Mouse (Mus musculus) limb, embryonic 14.5 days (tissue): ENCODE measurements around the gene Rp9. TPM values are rescaled to one million over a fixed set of nuclear protein-coding genes. Genes with fewer than 3 reads are reported as not detected.

ENCODE experiments used
- ATAC-seq: fragments of 200-750 bp; cut with Nextera tagmentation; 2 replicates; pipeline ENCODE4 v1.8.0; 2017; ENCODE audit warnings: low read depth, moderate number of reproducible peaks, moderate TSS enrichment; ENCODE audit not compliant: low FRiP score
- DNase-seq: peaks from one replicate; pipeline ENCODE4 v3.0.0-alpha.2; 2015; ENCODE audit warnings: low spot score
- H3K27ac ChIP-seq: fragments of 300-500 bp; sonication (generic); replicated peaks from 2 replicates; pipeline ENCODE4 v1.5.1; 2014; ENCODE audit warnings: low read depth, mild to moderate bottlenecking, low read length, moderate library complexity, mixed read lengths
- H3K27me3 ChIP-seq: fragments of 300-500 bp; sonication (generic); 2 replicates; pipeline ENCODE4 v1.6.1; 2014; ENCODE audit warnings: low read length, mixed read lengths; ENCODE audit not compliant: control insufficient read depth, insufficient read depth
- H3K36me3 ChIP-seq: fragments of 300-500 bp; sonication (generic); 2 replicates; pipeline ENCODE4 v1.6.1; 2014; ENCODE audit warnings: mild to moderate bottlenecking, low read length, moderate library complexity, mixed read lengths; ENCODE audit not compliant: control insufficient read depth, insufficient read depth
- H3K4me1 ChIP-seq: fragments of 300-500 bp; sonication (generic); 2 replicates; pipeline ENCODE4 v1.6.1; 2014; ENCODE audit warnings: antibody characterized with exemption, low read length, mixed read lengths; ENCODE audit not compliant: control insufficient read depth, insufficient read depth
- H3K4me2 ChIP-seq: fragments of 300-500 bp; sonication (generic); replicated peaks from 2 replicates; pipeline ENCODE4 v1.6.1; 2014; ENCODE audit warnings: low read depth, mild to moderate bottlenecking, low read length, moderate library complexity; ENCODE audit not compliant: severe bottlenecking
- H3K4me3 ChIP-seq: fragments of 300-500 bp; sonication (generic); replicated peaks from 2 replicates; pipeline ENCODE4 v1.5.1; 2014; ENCODE audit warnings: low read length
- H3K9ac ChIP-seq: fragments of 300-500 bp; sonication (generic); 2 replicates; pipeline ENCODE4 v1.6.1; 2014; ENCODE audit warnings: mild to moderate bottlenecking, low read depth, low read length, moderate library complexity; ENCODE audit not compliant: severe bottlenecking
- H3K9me3 ChIP-seq: fragments of 300-500 bp; sonication (generic); 2 replicates; pipeline ENCODE4 v1.6.1; 2016; ENCODE audit warnings: low read length; ENCODE audit not compliant: control insufficient read depth
- POLR2A ChIP-seq: fragments of 200-500 bp; IDR thresholded peaks from 2 replicates; pipeline ENCODE4 v1.8.0; 2012; ENCODE audit warnings: inconsistent platforms, mild to moderate bottlenecking, moderate library complexity, borderline replicate concordance; ENCODE audit not compliant: insufficient read depth, insufficient read length; ENCODE audit errors: extremely low read depth
- WGBS: fragments of 180-500 bp; shearing (Covaris S2); extraction: QIAGEN DNeasy Blood & Tissue Kit; methylation state at CpG from one replicate; pipeline ENCODE4 v1.1.7; 2014; 5-methylcytosine and 5-hydroxymethylcytosine counted together
- polyA plus RNA-seq, 2 experiments: library from polyadenylated mRNA; depleted of rRNA in 1 of 2; stranded (reverse) in 1 of 2; unstranded in 1 of 2; fragments of >200 nt; fragmentation: Nextera tagmentation in 1 of 2; extraction: Ambion mirVana in 1 of 2; gene quantifications; 2 replicates each; pipeline versions ENCODE4 v1.2.1 to v1.2.3; 2012 to 2014

Rp9 gene
- polyA plus RNA-seq, 2 experiments, result 69.4 to 89.7 TPM

DNA sequence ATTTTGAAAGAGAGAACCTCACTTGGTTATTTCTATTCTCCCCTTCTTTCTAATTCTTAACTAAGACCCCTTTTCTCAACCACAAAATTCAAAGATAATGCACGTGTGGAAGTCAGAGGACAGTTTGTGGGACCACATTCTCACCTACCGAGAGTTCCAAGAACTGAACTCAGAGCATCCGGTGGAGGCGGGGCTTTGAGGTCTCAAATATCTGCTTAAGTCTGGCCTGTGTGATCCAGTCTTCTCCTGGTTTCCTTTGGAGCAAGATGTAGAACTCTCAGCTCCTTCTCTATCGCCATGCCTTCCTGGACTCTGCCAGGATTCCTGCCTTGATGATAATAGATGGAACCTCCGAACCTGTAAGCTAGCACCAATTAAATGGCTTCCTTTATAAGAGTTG, 67.5 kb downstream of the Rp9 start:
- DNase-seq (no peak), ATAC-seq (no peak)
- H3K4me1 ChIP-seq, result no peaks in the 10 kb centered on the region
- no peaks in the 10 kb centered on the region for H3K27me3 ChIP-seq
- H3K4me2 ChIP-seq, result no peak overlapping the region
- H3K27ac ChIP-seq, result no peak overlapping the region
- TF ChIP-seq POLR2A, result no peak
- no peak overlapping the region for H3K4me3 ChIP-seq
- H3K36me3 ChIP-seq, result no peaks in the 10 kb centered on the region
- no peaks in the 10 kb centered on the region for H3K9me3 ChIP-seq
- no peak overlapping the region for H3K9ac ChIP-seq
- 87% methylated on average over 6 of the region's 6 CpGs for WGBS

DNA sequence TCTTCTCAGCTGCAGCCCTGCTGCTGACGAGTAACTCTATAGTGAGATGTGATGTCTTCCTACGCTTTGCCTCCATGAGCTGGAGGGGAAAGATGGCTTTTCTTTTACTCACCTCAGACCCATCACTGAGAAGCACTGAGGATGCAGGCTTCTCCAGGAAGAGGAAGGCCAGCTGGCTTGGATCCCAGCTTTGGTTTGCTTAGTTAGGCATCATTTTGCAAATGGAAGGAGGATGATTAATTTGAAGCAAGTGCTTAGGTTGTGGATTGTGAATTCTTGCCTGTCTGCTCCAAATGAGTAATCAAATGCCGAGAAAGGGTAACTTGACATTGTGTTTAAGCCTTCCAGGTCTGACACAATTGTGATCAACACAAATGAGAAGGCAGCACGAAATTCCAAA, 70.5 kb downstream of the Rp9 start:
- Histone ChIP-seq H3K27ac (no peak overlapping the region), H3K9ac (no peak overlapping the region), H3K4me3 (no peak overlapping the region), H3K9me3 (no peaks in the 10 kb centered on the region), H3K4me1 (no peaks in the 10 kb centered on the region), H3K27me3 (no peaks in the 10 kb centered on the region), H3K4me2 (no peak overlapping the region), H3K36me3 (no peaks in the 10 kb centered on the region)
- DNase-seq (no peak), ATAC-seq (no peak)
- no peak for TF ChIP-seq POLR2A
- 83% methylated on average over 4 of the region's 4 CpGs for WGBS

DNA sequence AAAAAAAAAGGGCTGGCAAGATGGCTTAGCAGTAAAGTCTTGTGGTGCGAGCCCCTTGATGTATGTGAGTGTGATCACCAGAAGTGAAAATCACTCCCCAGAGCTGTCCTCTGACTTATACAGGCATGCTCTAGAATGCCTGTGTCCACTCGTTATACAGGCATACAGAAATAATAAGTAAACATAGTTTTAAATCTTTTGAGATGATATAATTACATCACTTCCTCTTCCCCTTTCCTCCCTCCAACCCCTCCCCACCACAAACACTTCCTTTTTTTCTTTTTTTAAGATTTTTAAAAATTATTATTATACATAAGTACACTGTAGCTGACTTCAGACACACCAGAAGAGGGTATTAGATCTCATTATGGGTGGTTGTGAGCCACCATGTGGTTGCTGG, 74.8 kb downstream of the Rp9 start:
- H3K36me3 ChIP-seq, result no peaks in the 10 kb centered on the region
- no peaks in the 10 kb centered on the region for H3K9me3 ChIP-seq
- no peak overlapping the region for H3K4me2 ChIP-seq
- no peak for TF ChIP-seq POLR2A
- DNase-seq, result no peak
- H3K4me1 ChIP-seq, result peaks cover 3% of the 10 kb centered on the region
- H3K27ac ChIP-seq, result no peak overlapping the region
- no peak overlapping the region for H3K4me3 ChIP-seq
- no peak for ATAC-seq
- H3K27me3 ChIP-seq, result no peaks in the 10 kb centered on the region
- WGBS, result 84% methylated on average over 2 of the region's 2 CpGs
- no peak overlapping the region for H3K9ac ChIP-seq

DNA sequence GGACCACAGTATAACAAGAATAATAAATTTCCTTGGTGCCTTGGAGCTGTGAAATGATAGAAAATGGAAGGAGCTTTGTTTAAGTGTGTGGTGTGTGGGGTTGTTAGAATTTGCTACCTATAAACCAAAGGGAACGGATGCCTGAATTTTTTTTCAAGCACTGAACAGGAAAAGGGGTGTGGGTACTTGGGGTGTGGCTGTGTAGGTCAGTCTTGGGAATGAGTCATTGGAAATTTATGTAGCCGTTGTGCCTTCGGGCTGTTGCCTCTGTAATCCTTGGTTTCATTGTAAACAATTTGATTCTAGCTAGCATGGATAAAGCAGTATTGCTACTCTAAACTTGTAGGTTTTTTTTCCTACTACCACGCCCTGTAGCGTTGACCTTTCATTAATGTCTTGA, 79.2 kb downstream of the Rp9 start:
- Histone ChIP-seq H3K9me3 (no peaks in the 10 kb centered on the region), H3K9ac (no peak overlapping the region), H3K27ac (no peak overlapping the region), H3K4me1 (peaks cover 18% of the 10 kb centered on the region), H3K4me2 (no peak overlapping the region), H3K4me3 (no peak overlapping the region), H3K36me3 (no peaks in the 10 kb centered on the region), H3K27me3 (no peaks in the 10 kb centered on the region)
- DNase-seq (no peak), ATAC-seq (no peak)
- TF ChIP-seq POLR2A, result no peak
- 82% methylated on average over 5 of the region's 5 CpGs for WGBS

DNA sequence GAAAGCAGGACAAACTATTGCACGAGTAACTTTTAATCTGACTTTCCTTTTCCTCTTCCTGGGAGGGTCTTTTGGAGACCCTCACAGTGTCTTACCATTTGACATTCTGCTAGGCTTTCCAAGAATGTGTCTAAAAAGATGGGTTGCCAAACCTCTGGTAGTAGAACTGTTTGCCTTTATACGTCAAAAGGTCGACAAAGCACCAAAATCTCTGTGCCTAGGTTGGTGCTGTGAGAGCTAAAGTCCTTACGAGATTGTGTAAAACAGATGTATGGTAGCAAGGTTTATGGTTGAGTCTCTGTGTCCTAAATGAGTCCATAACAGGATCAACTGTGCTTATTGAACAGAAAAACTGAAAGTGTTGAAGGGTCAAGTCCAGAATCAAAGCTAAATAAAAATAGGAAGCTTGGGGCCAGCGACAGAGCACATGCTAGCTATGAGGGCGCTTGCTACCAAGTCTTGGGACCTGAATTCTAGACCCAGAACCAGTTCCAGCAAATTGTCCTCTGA, 79.8 kb downstream of the Rp9 start:
- H3K27ac ChIP-seq, result peak overlapping the region; percentile 93
- DNase-seq, result no peak
- peaks cover 18% of the 10 kb centered on the region for H3K4me1 ChIP-seq
- H3K4me2 ChIP-seq, result peak overlapping the region; percentile 86
- TF ChIP-seq POLR2A, result no peak
- ATAC-seq, result no peak
- no peaks in the 10 kb centered on the region for H3K9me3 ChIP-seq
- peak overlapping the region; percentile 94 for H3K9ac ChIP-seq
- H3K36me3 ChIP-seq, result no peaks in the 10 kb centered on the region
- 69% methylated on average over 6 of the region's 6 CpGs for WGBS
- no peaks in the 10 kb centered on the region for H3K27me3 ChIP-seq
- peak overlapping the region; percentile 86 for H3K4me3 ChIP-seq

DNA sequence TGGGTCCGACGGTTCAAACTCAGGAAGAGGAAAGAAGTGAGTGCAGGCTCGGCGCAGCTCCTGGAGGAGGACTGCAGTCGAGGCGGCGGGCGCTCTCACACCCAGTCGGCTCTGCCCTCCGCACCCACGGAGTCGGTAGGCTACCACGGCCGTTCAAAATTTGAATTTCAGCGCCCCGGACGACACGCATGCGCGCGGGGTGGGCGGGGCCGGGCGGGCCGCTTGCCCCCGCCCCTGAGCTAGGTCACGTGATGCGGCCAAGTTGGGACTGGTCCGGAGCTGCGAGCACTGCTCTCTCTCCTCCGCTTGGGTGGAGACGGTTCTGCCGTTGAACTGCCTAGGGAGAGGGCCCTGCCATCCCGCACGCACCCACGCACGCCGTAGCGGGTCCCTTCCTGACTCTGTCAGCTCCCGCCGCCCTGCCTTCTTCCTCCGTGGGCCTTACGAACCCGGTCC, 80.5 kb downstream of the Rp9 start, which contains the start of gene Anln:
Anln (minus strand) TSS at position 168 of the 456 bp plus-strand sequence.
- Histone ChIP-seq H3K27ac (peak within 1 kb of the TSS; percentile 93), H3K4me3 (peak within 1 kb of the TSS; percentile 86), H3K36me3 (no peaks in the 10 kb centered on the region), H3K9me3 (no peaks in the 10 kb centered on the region), H3K9ac (peak within 1 kb of the TSS; percentile 94), H3K4me1 (peaks cover 18% of the 10 kb centered on the region), H3K27me3 (no peaks in the 10 kb centered on the region), H3K4me2 (peak within 1 kb of the TSS; percentile 86)
- DNase-seq (peak; percentile 92), ATAC-seq (peak; percentile 95)
- 2% methylated on average over 7 of the region's 44 CpGs for WGBS
- TF ChIP-seq POLR2A, result peak; percentile 80; the same call in 1 of the 2 replicates
